Mouse (Mus musculus): ENCODE measurements around the gene Hdac5. TPM values are rescaled to one million over a fixed set of nuclear protein-coding genes. Genes with fewer than 3 reads are reported as not detected.

Gene Hdac5
- polyA plus RNA-seq (2012; rRNA removed) = 94.4 and 132 TPM in 2 replicates

GRCm38 (mm10) chr11:102230006-102230741 lies at the start of gene Hdac5:
Hdac5 (minus strand) TSS chr11:102230166.

GRCm38 (mm10) chr11:102268520-102269244 lies 38.7 kb upstream of the Hdac5 start, which contains the start of gene Asb16:
Asb16 (plus strand) TSS chr11:102268743.

GRCm38 (mm10) chr11:102248630-102249230 lies 18.8 kb upstream of the Hdac5 start, which contains the start of gene BC030867:
BC030867 (plus strand) TSS chr11:102248882.

GRCm38 (mm10) chr11:102189461-102190436 lies 40.2 kb downstream of the Hdac5 start, which contains the start of gene G6pc3:
G6pc3 (plus strand) TSS chr11:102189620.

GRCm38 (mm10) chr11:102184646-102185495 lies 45.1 kb downstream of the Hdac5 start, which contains the start of gene Lsm12:
Lsm12 (minus strand) TSS chr11:102185296.

GRCm38 (mm10) chr11:102156039-102156785 lies 73.8 kb downstream of the Hdac5 start, which contains the start of gene Tmem101:
Tmem101 (minus strand) TSS chr11:102156404.

GRCm38 (mm10) chr11:102145471-102146001 lies 84.4 kb downstream of the Hdac5 start, which contains the start of gene Nags:
Nags (plus strand) TSS chr11:102145513.

Other genes with a start within 250 kb of the Hdac5 start
- not detected in 2 replicates for gene Cfap97d1, start 245.9 kb downstream of the Hdac5 start, polyA plus RNA-seq (2012; rRNA removed)
- 23.8 and 25.5 TPM in 2 replicates for gene Dusp3, start 243.2 kb downstream of the Hdac5 start, polyA plus RNA-seq (2012; rRNA removed)
- gene Mpp3, start 201.7 kb downstream of the Hdac5 start, polyA plus RNA-seq (2012; rRNA removed) = 53.8 and 59.3 TPM in 2 replicates
- gene Cd300lg, start 188.7 kb downstream of the Hdac5 start, polyA plus RNA-seq (2012; rRNA removed) = 0.12 and 0.24 TPM in 2 replicates
- gene Mpp2, start 141.7 kb downstream of the Hdac5 start, polyA plus RNA-seq (2012; rRNA removed) = 46.0 and 51.6 TPM in 2 replicates
- not detected in 2 replicates for gene Ppy, start 128.8 kb downstream of the Hdac5 start, polyA plus RNA-seq (2012; rRNA removed)
- 1.9 TPM in 1 of 2 replicates, not detected in the other for gene Pyy, start 122.3 kb downstream of the Hdac5 start, polyA plus RNA-seq (2012; rRNA removed)
- 0.08 and 0.16 TPM in 2 replicates for gene Nags, start 84.7 kb downstream of the Hdac5 start, polyA plus RNA-seq (2012; rRNA removed)
- 35.4 and 38.9 TPM in 2 replicates for gene Tmem101, start 73.8 kb downstream of the Hdac5 start, polyA plus RNA-seq (2012; rRNA removed)
- gene Lsm12, start 44.9 kb downstream of the Hdac5 start, polyA plus RNA-seq (2012; rRNA removed) = 39.0 and 39.7 TPM in 2 replicates
- 50.9 and 52.7 TPM in 2 replicates for gene G6pc3, start 40.5 kb downstream of the Hdac5 start, polyA plus RNA-seq (2012; rRNA removed)
- 2.3 and 2.4 TPM in 2 replicates for gene BC030867, start 18.7 kb upstream of the Hdac5 start, polyA plus RNA-seq (2012; rRNA removed)
- 1.0 and 1.2 TPM in 2 replicates for gene Asb16, start 38.6 kb upstream of the Hdac5 start, polyA plus RNA-seq (2012; rRNA removed)
- gene Tmub2, start 54.8 kb upstream of the Hdac5 start, polyA plus RNA-seq (2012; rRNA removed) = 77.8 and 79.8 TPM in 2 replicates
- 106 and 114 TPM in 2 replicates for gene Atxn7l3, start 66.5 kb upstream of the Hdac5 start, polyA plus RNA-seq (2012; rRNA removed)
- 68.0 and 70.0 TPM in 2 replicates for gene Ubtf, start 89.6 kb upstream of the Hdac5 start, polyA plus RNA-seq (2012; rRNA removed)
- gene Slc4a1, start 136.0 kb upstream of the Hdac5 start, polyA plus RNA-seq (2012; rRNA removed) = 0.25 TPM in 2 replicates
- gene Rundc3a, start 163.2 kb upstream of the Hdac5 start, polyA plus RNA-seq (2012; rRNA removed) = 256 and 280 TPM in 2 replicates
- gene Slc25a39, start 177.8 kb upstream of the Hdac5 start, polyA plus RNA-seq (2012; rRNA removed) = 84.9 and 86.1 TPM in 2 replicates
- 34.8 and 40.1 TPM in 2 replicates for gene Grn, start 200.1 kb upstream of the Hdac5 start, polyA plus RNA-seq (2012; rRNA removed)
- 190 and 226 TPM in 2 replicates for gene Fam171a2, start 217.5 kb upstream of the Hdac5 start, polyA plus RNA-seq (2012; rRNA removed)
- 6.3 and 7.6 TPM in 2 replicates for gene Itga2b, start 240.0 kb upstream of the Hdac5 start, polyA plus RNA-seq (2012; rRNA removed)